Mouse (Mus musculus) induced T-regulatory cell, adult 2 months (primary cell): ENCODE results near the gene Otub2.
"Not testable (repeated sequence)": the region's sequence is repeated elsewhere in the genome, so short reads cannot be mapped to it uniquely, and the experiment has no call there.

ENCODE experiments used
- DNase-seq: peaks from one replicate; pipeline ENCODE4 v3.0.0-alpha.2; 2012; ENCODE audit warnings: low read depth

Otub2 gene

GRCm38 (mm10) chr12:103443524-103443923 is 55.0 kb downstream of the Otub2 start, which contains the start of gene Ifi27l2a:
Gene Ifi27l2a (minus strand): TSS chr12:103443680.
- DNase-seq = peak; percentile 91

GRCm38 (mm10) chr12:103444261-103444660 is 55.8 kb downstream of the Otub2 start:
- not testable (repeated sequence) for DNase-seq

GRCm38 (mm10) chr12:103445060-103445459 is 56.6 kb downstream of the Otub2 start:
- peak; percentile 50 for DNase-seq

- DNase-seq = no peak
These were observed 64.9 kb downstream of the Otub2 start for GRCm38 (mm10) chr12:103453361-103453760.
